Comparison of ENCODE assay signal across 15 mouse cellular contexts in the genomic region with DNA sequence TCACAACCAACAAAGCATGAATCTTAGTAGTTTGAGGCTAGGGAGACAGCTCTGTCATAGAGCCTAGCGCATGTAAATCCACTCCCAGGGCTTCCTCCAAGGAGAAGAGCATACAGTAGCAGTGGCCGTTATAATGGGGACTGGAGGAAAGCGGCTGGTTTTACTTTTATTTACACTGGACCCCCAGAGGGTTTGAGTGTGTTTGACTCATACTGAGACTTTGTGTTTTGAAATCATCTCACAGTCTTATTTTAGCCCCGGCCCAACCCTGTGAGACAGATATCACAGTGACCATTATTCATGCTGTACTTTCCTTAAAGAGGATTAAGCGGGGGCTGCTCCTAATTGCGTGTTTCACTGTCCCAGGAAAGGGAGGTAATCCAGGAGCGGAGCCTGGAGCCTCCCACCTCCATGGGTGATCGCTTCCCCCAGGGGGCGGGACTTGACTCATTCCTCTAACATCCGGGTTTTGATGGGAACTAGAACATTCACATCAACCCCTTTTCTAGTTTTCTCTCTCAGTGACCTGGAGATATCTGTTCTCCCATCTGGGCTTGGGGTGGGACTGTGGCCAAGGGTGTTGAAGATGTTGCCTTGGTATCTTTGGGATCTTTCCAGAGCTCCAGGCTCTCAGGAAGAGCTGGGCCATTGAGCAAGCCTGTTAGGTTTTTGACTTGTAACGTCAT. TPM values are rescaled to one million over a fixed set of nuclear protein-coding genes. Genes with fewer than 3 reads are reported as not detected.
DNase-seq lines count a peak whose midpoint lies in the region; ATAC-seq and TF ChIP-seq lines count a peak whose summit lies in the region.
"Had no signal": no experiment of that assay in that cellular context is flagged by ENCODE, and none has a peak within 500 bp of the region (broad histone marks: within the 10 kb centered on the region; RNA-seq: fewer than 3 reads in every experiment).

No protein-coding gene starts in this region.

- no peak overlapping the region for H3ac ChIP-seq in myocyte (ENCODE audit: control insufficient read depth, insufficient read length)

- no peak overlapping the region for H3K4me3 ChIP-seq in heart, embryonic 11.5 days (ENCODE audit: low read depth, low read length)
- H3K4me3 ChIP-seq in limb, embryonic 11.5 days (ENCODE audit: low read depth, low read length): no peak overlapping the region
- H3K4me3 ChIP-seq in limb, embryonic 10.5 days: no peak overlapping the region
- H3K4me3 ChIP-seq in myocyte: no peak overlapping the region
- H3K4me3 ChIP-seq: midbrain, embryonic 15.5 days had no signal

- H3K4me1 ChIP-seq in heart, embryonic 11.5 days (ENCODE audit: control insufficient read depth, insufficient read depth, low read length): peaks cover 17% of the 10 kb centered on the region
- peaks cover 10% of the 10 kb centered on the region for H3K4me1 ChIP-seq in limb, embryonic 11.5 days (ENCODE audit: control insufficient read depth, insufficient read depth, low read length)
- peaks cover 25% of the 10 kb centered on the region for H3K4me1 ChIP-seq in limb, embryonic 10.5 days
- H3K4me1 ChIP-seq: midbrain, embryonic 15.5 days had no signal

- TF ChIP-seq POLR2A in myocyte (IDR thresholded peaks at IDR 0.05; ENCODE audit: insufficient read length, low read depth): no peak

- H3K79me2 ChIP-seq in myocyte (ENCODE audit: control insufficient read depth, insufficient read depth): peaks cover 9% of the 10 kb centered on the region

- H3K9ac ChIP-seq in heart, embryonic 11.5 days (ENCODE audit: low read depth, low read length): no peak overlapping the region
- H3K9ac ChIP-seq in limb, embryonic 11.5 days (ENCODE audit: low read length): no peak overlapping the region
- H3K9ac ChIP-seq: forebrain, postnatal 0 days; midbrain, embryonic 15.5 days had no signal

- 62% methylated on average over 11 of the region's 11 CpGs for WGBS in heart, embryonic 11.5 days (ENCODE audit: insufficient replicate concordance)
- WGBS in limb, embryonic 11.5 days: 76% methylated on average over 11 of the region's 11 CpGs
- WGBS in limb, embryonic 10.5 days: 75% methylated on average over 11 of the region's 11 CpGs

- H3K36me3 ChIP-seq in heart, embryonic 11.5 days (ENCODE audit: control insufficient read depth, insufficient read depth, low read length): no peaks in the 10 kb centered on the region
- H3K36me3 ChIP-seq in limb, embryonic 11.5 days (ENCODE audit: control insufficient read depth, insufficient read depth, low read length): no peaks in the 10 kb centered on the region
- H3K36me3 ChIP-seq in limb, embryonic 10.5 days: no peaks in the 10 kb centered on the region
- no peaks in the 10 kb centered on the region for H3K36me3 ChIP-seq in myocyte (ENCODE audit: control insufficient read depth, insufficient read depth)
- H3K36me3 ChIP-seq: midbrain, embryonic 15.5 days had no signal

- no peaks in the 10 kb centered on the region for H3K9me3 ChIP-seq in heart, embryonic 11.5 days (replicated peaks; ENCODE audit: control insufficient read depth, low read length)
- no peaks in the 10 kb centered on the region for H3K9me3 ChIP-seq in limb, embryonic 11.5 days (ENCODE audit: control insufficient read depth, low read length)
- H3K9me3 ChIP-seq in limb, embryonic 10.5 days (replicated peaks): no peaks in the 10 kb centered on the region
- H3K9me3 ChIP-seq: midbrain, embryonic 15.5 days had no signal

- no peak overlapping the region for H3K27ac ChIP-seq in heart, embryonic 11.5 days (ENCODE audit: low read depth, low read length)
- H3K27ac ChIP-seq in limb, embryonic 11.5 days (replicated peaks; ENCODE audit: low read depth, low read length): no peak overlapping the region
- H3K27ac ChIP-seq in limb, embryonic 10.5 days: no peak overlapping the region
- H3K27ac ChIP-seq: midbrain, embryonic 15.5 days had no signal

- DNase-seq in heart, adult 11 months: peak; percentile 85
- DNase-seq in limb, embryonic 11.5 days (ENCODE audit: low spot score): no peak
- no peak for DNase-seq in limb, embryonic 10.5 days (ENCODE audit: low spot score)
- DNase-seq in R1 (ENCODE audit: low read depth, low spot score): peak; percentile 38
- no peak for DNase-seq in layer of hippocampus, adult 18-20 months (ENCODE audit: low spot score in 2 of 2)
- no peak for DNase-seq in c-Kit-positive CD71-positive TER-119-positive erythroid progenitor cells, embryonic 14.5 days (ENCODE audit: low spot score)
- DNase-seq: cerebellum, postnatal 36 days; forebrain, postnatal 0 days; liver; thymus, postnatal 25 days had no signal

- no peak overlapping the region for H3K4me2 ChIP-seq in heart, embryonic 11.5 days
- 0 out of 2 replicates have a peak overlapping the region, but pooled peaks have one; percentile 12 for H3K4me2 ChIP-seq in limb, embryonic 11.5 days (ENCODE audit: low read depth, severe bottlenecking)
- H3K4me2 ChIP-seq in myocyte (ENCODE audit: low read depth): peak overlapping the region; percentile 61
- H3K4me2 ChIP-seq: midbrain, embryonic 15.5 days had no signal

- H3K27me3 ChIP-seq in heart, embryonic 11.5 days (ENCODE audit: control insufficient read depth, insufficient read depth, low read length): no peaks in the 10 kb centered on the region
- H3K27me3 ChIP-seq in limb, embryonic 11.5 days (ENCODE audit: control insufficient read depth, insufficient read depth, low read length): no peaks in the 10 kb centered on the region
- no peaks in the 10 kb centered on the region for H3K27me3 ChIP-seq in limb, embryonic 10.5 days (ENCODE audit: low read depth, poor library complexity, severe bottlenecking)
- no peaks in the 10 kb centered on the region for H3K27me3 ChIP-seq in myocyte (ENCODE audit: control insufficient read depth, insufficient read depth, insufficient read length)
- H3K27me3 ChIP-seq: midbrain, embryonic 15.5 days had no signal

- ATAC-seq in heart, embryonic 11.5 days (replicated peaks; ENCODE audit: insufficient number of reproducible peaks, low FRiP score, low TSS enrichment): no peak
- ATAC-seq in limb, embryonic 11.5 days (ENCODE audit: insufficient number of reproducible peaks, low FRiP score, low TSS enrichment, low read depth): no peak
- ATAC-seq: forebrain, postnatal 0 days; inflammation-experienced regulatory T-cells, adult 6 months; midbrain, embryonic 15.5 days had no signal

TF ChIP-seq in myocyte, 11 proteins besides CTCF, POLR2A, EP300 and RAD21:
- TF ChIP-seq TCF3 (IDR thresholded peaks at IDR 0.05; ENCODE audit: insufficient read length, low read depth): no peak
- 0 out of 2 replicates have a peak, but pooled peaks have one; percentile 30 for TF ChIP-seq CEBPB (IDR thresholded peaks at IDR 0.05; ENCODE audit: insufficient read depth, poor library complexity, severe bottlenecking)
- no peak for TF ChIP-seq MYOG (IDR thresholded peaks at IDR 0.05; ENCODE audit: control insufficient read depth in 1 of 3, insufficient read depth in 1 of 3, insufficient read length in 2 of 3, low read depth in 2 of 3)
- no peak for TF ChIP-seq POLR2AphosphoS2 (IDR thresholded peaks at IDR 0.05; ENCODE audit: insufficient read length, low read depth)
- no peak for TF ChIP-seq MYOD1 (IDR thresholded peaks at IDR 0.05; ENCODE audit: control insufficient read depth in 1 of 3, insufficient read length in 2 of 3, low read depth in 2 of 3)

RNA-seq across cellular contexts. Expression of a gene that starts 20.0 kb away (rescaled TPM):
- polyA plus RNA-seq in heart, embryonic 11.5 days (2014; fragmentation: Nextera tagmentation; extraction: Ambion mirVana): 3.9 and 4.6 TPM in 2 replicates
- 1.1 and 1.4 TPM in 2 replicates for polyA plus RNA-seq in limb, embryonic 11.5 days (2014; fragmentation: Nextera tagmentation; extraction: Ambion mirVana)
- 2.6 and 2.7 TPM in 2 replicates for polyA plus RNA-seq in limb, embryonic 10.5 days (2016; fragmentation: Nextera tagmentation; extraction: Ambion mirVana)
- 25.0 TPM for polyA plus RNA-seq in myocyte (2012; fragmentation: generic; extraction: Trizol)
- total RNA-seq in layer of hippocampus, adult 18-20 months (2021): 1 to 10 TPM; 1.1 to 1.2 TPM

RNA-seq across cellular contexts. Expression of a gene that starts 57.7 kb away (rescaled TPM):
- polyA plus RNA-seq in heart, embryonic 11.5 days (2014; fragmentation: Nextera tagmentation; extraction: Ambion mirVana): 0.03 TPM in 1 of 2 replicates, not detected in the other
- polyA plus RNA-seq in limb, embryonic 11.5 days (2014; fragmentation: Nextera tagmentation; extraction: Ambion mirVana): not detected in 2 replicates
- not detected in 2 replicates for polyA plus RNA-seq in limb, embryonic 10.5 days (2016; fragmentation: Nextera tagmentation; extraction: Ambion mirVana)
- not detected for polyA plus RNA-seq in myocyte (2012; fragmentation: generic; extraction: Trizol)
- under 1 TPM; 0.33 to 0.47 TPM for total RNA-seq in layer of hippocampus, adult 18-20 months (2021)
- polyA plus RNA-seq: heart, embryonic 14.5 days had no signal

Comparison
In these comparisons a context has a peak if more than half of its experiments do, and no peak if none do; other contexts are left out.
1. DNase-seq: peak in heart, adult 11 months (single experiment) and R1 (single experiment); none in limb, embryonic 11.5 days (single experiment), limb, embryonic 10.5 days (single experiment), layer of hippocampus, adult 18-20 months (0 of 2) and c-Kit-positive CD71-positive TER-119-positive erythroid progenitor cells, embryonic 14.5 days (single experiment).